Mouse (Mus musculus): ENCODE measurements around the gene Ccdc181.

- no peak for TF ChIP-seq TBP (conservative IDR thresholded peaks at IDR 0.05; ENCODE audit: low read depth, low read length)
- no peak for TF ChIP-seq HCFC1 (IDR thresholded peaks at IDR 0.05; ENCODE audit: low read depth, low read length)
- TF ChIP-seq CTCF (conservative IDR thresholded peaks at IDR 0.05 in 1 of 2, IDR thresholded peaks at IDR 0.05 in 1 of 2; ENCODE audit: low read depth in 2 of 2, low read length in 2 of 2): no peak
- no peak for TF ChIP-seq EP300 (IDR thresholded peaks at IDR 0.05; ENCODE audit: low read length)
These were observed 60.0 kb downstream of the Ccdc181 start for GRCm38 (mm10) chr1:164335435-164335834.

All from CH12.LX (cell line).